Mouse (Mus musculus) neutrophil, adult 5-6 weeks (primary cell): ENCODE data around the gene Adgrf5. TPM values are rescaled to one million over a fixed set of nuclear protein-coding genes. Genes with fewer than 3 reads are reported as not detected.
"Not testable (repeated sequence)": the region's sequence is repeated elsewhere in the genome, so short reads cannot be mapped to it uniquely, and the experiment has no call there.

ENCODE experiments used
- ATAC-seq: fragments of 151-379, 151-347 bp; 2 replicates; pipeline ENCODE4 v1.8.0; 2017; ENCODE audit warnings: mild to moderate bottlenecking, moderate TSS enrichment; ENCODE audit not compliant: insufficient number of reproducible peaks, poor library complexity, low FRiP score, severe bottlenecking; ENCODE audit errors: extremely low read depth
- total RNA-seq: library from RNA; stranded (forward); fragments of 200-1000 nt; gene quantifications from 2 replicates; pipeline ENCODE4 v1.2.3, GENCODE M21; 2017

Gene Adgrf5
- total RNA-seq, 1 experiment from 2014 or later, result not detected

GRCm38 (mm10) chr17:43431692-43432091 is 71.4 kb downstream of the Adgrf5 start:
- no peak for ATAC-seq

GRCm38 (mm10) chr17:43434485-43434884 is 74.2 kb downstream of the Adgrf5 start:
- ATAC-seq, result no peak

- no peak for ATAC-seq
These were observed 91.0 kb downstream of the Adgrf5 start for GRCm38 (mm10) chr17:43451216-43451615.

GRCm38 (mm10) chr17:43458598-43458997 is 98.3 kb downstream of the Adgrf5 start:
- ATAC-seq, result peak; percentile 53; the same call in 1 of the 2 replicates

- no peak for ATAC-seq
These were observed 99.5 kb downstream of the Adgrf5 start for GRCm38 (mm10) chr17:43459737-43460230.

GRCm38 (mm10) chr17:43460245-43461181 is 100.3 kb downstream of the Adgrf5 start:
- ATAC-seq, result no peak

GRCm38 (mm10) chr17:43470039-43470438 is 109.8 kb downstream of the Adgrf5 start:
- ATAC-seq, result no peak

GRCm38 (mm10) chr17:43472558-43472957 is 112.3 kb downstream of the Adgrf5 start:
- no peak for ATAC-seq

GRCm38 (mm10) chr17:43474775-43475174 is 114.5 kb downstream of the Adgrf5 start:
- no peak for ATAC-seq

- ATAC-seq, result no peak
These were observed 117.4 kb downstream of the Adgrf5 start for GRCm38 (mm10) chr17:43477621-43478020.

GRCm38 (mm10) chr17:43485982-43486381 is 125.7 kb downstream of the Adgrf5 start:
- no peak for ATAC-seq

- ATAC-seq, result no peak
These were observed 128.3 kb downstream of the Adgrf5 start for GRCm38 (mm10) chr17:43488439-43489151.

- ATAC-seq, result not testable (repeated sequence)
These were observed 130.1 kb downstream of the Adgrf5 start for GRCm38 (mm10) chr17:43490371-43490770.

- no peak for ATAC-seq
These were observed 135.3 kb downstream of the Adgrf5 start for GRCm38 (mm10) chr17:43495502-43495901.

GRCm38 (mm10) chr17:43497521-43497920 is 137.3 kb downstream of the Adgrf5 start:
- ATAC-seq, result no peak

GRCm38 (mm10) chr17:43500513-43500912 is 140.3 kb downstream of the Adgrf5 start:
- ATAC-seq, result no peak

GRCm38 (mm10) chr17:43501223-43501622 is 141.0 kb downstream of the Adgrf5 start:
- no peak for ATAC-seq

GRCm38 (mm10) chr17:43501631-43502030 is 141.4 kb downstream of the Adgrf5 start:
- ATAC-seq, result no peak

GRCm38 (mm10) chr17:43502592-43502991 is 142.3 kb downstream of the Adgrf5 start, which contains the start of gene Mep1a:
Mep1a (minus strand) TSS chr17:43502812.
- ATAC-seq, result no peak
